Mouse (Mus musculus) kidney, adult 2 months (tissue): Measurements from ENCODE around the gene Nln.

Source experiments
- CTCF ChIP-seq: fragments of 200-500 bp; conservative IDR thresholded peaks from 2 replicates; pipeline ENCODE4 v1.5.1; 2011; ENCODE audit warnings: low read depth, mild to moderate bottlenecking, control low read depth, low read length, moderate library complexity, mixed read lengths; ENCODE audit not compliant: insufficient read depth, insufficient read length
- POLR2A ChIP-seq: fragments of 200-500 bp; IDR thresholded peaks from one replicate; pipeline ENCODE4 v1.6.1; 2011; ENCODE audit warnings: low read depth, low read length, control low read depth

- TF ChIP-seq POLR2A (no peak), CTCF (no peak)
Observed at GRCm38 (mm10) chr13:104045108-104045507, 64.3 kb downstream of the Nln start.
